Mouse (Mus musculus) brain, embryonic 14.5 days (tissue): ENCODE data around the gene Negr1.

Source experiments
- CTCF ChIP-seq: fragments of 200-500 bp; IDR thresholded peaks from 2 replicates; pipeline ENCODE4 v1.5.1; 2012; ENCODE audit warnings: inconsistent platforms, mild to moderate bottlenecking, moderate library complexity, borderline replicate concordance; ENCODE audit not compliant: insufficient read depth, insufficient read length; ENCODE audit errors: extremely low read depth
- POLR2A ChIP-seq: fragments of 200-500 bp; IDR thresholded peaks from 2 replicates; pipeline ENCODE4 v1.6.1; 2012; ENCODE audit warnings: mild to moderate bottlenecking, inconsistent platforms, borderline replicate concordance; ENCODE audit not compliant: poor library complexity, insufficient read depth, insufficient read length, severe bottlenecking; ENCODE audit errors: extremely low read depth

DNA sequence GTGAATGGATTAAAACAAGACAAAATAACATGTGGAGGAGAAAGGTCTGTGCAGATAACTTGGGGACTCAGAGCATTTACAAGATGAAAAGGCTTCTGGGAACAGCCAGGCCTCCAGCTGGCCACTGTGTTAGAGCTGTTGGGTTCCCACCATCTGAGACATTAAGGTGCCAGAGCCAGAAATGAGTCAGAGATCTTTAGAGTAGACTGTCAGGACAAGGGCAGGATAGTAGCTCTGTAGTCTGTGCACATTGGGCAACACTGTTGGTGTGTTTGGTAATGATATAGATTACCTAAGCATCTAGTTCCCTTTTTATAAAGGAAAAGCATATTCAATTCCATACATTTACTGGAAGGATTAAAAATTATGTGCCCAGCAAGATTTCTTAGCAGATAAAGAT lies 710.8 kb downstream of the Negr1 start:
- TF ChIP-seq POLR2A = no peak
- no peak for TF ChIP-seq CTCF
